Mouse (Mus musculus) cortical plate, adult 2 months (tissue): ENCODE measurements at regions not wholly inside any gene's neighbourhood (a gene's known extent, or its start where the extent isn't known, plus 50 kb on each side); places are given as distances from the start of the nearest gene placed in this dataset.

Experiments used
- CTCF ChIP-seq: fragments of 200-500 bp; IDR thresholded peaks from 2 replicates; pipeline ENCODE4 v1.5.1; 2011; ENCODE audit warnings: mild to moderate bottlenecking, control low read depth, low read length; ENCODE audit not compliant: insufficient read depth; ENCODE audit errors: extremely low read depth
- POLR2A ChIP-seq: fragments of 200-500 bp; IDR thresholded peaks from 2 replicates; pipeline ENCODE4 v1.6.1; 2011; ENCODE audit warnings: mild to moderate bottlenecking, low read length, control low read depth; ENCODE audit not compliant: insufficient read depth; ENCODE audit errors: extremely low read depth

DNA sequence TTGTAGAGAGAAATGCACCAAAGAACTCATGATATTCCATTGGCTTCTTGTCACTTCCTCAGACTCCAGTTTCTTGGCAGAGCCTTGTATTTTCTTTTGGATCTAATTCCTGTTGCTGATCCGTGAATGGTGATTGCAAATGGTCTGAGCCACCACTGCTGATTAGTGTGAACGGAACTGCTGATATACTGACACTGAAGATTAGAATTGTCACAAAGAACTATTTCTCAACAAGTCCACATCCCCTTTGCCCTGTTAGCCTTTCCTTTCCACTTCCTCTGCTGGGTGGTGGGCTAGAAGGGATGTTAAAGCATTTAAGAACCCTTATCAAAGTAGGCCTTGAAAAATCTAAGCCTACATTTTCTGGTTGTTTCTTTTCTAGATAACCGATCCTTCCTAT is 152.2 kb downstream of the Mbip start:
- TF ChIP-seq CTCF, result no peak
- TF ChIP-seq POLR2A, result no peak
